Mouse (Mus musculus): ENCODE data around the gene Hexim1. TPM values are rescaled to one million over a fixed set of nuclear protein-coding genes. Genes with fewer than 3 reads are reported as not detected.

Gene Hexim1
- polyA plus RNA-seq, 1 experiment from 2014 or later = 5.4 TPM

GRCm38 (mm10) chr11:103100361-103100760 lies 15.7 kb upstream of the Hexim1 start:
- H3K27me3 ChIP-seq (replicated peaks) = peaks cover 10% of the 10 kb centered on the region; the same call in 1 of the 2 replicates
- ATAC-seq (ENCODE audit: insufficient read depth, low FRiP score, low read depth) = no peak
- no peak overlapping the region for H3K27ac ChIP-seq
- H3K9ac ChIP-seq = no peak overlapping the region
- H3K36me3 ChIP-seq = no peaks in the 10 kb centered on the region
- no peaks in the 10 kb centered on the region for H3K9me3 ChIP-seq
- 73% methylated on average over 8 of the region's 8 CpGs for WGBS
- no peak overlapping the region for H3K4me3 ChIP-seq (replicated peaks)
- no peak overlapping the region for H3K4me2 ChIP-seq
- peaks cover 40% of the 10 kb centered on the region for H3K4me1 ChIP-seq

- peak within 1 kb of the TSS; percentile 89 for H3K4me2 ChIP-seq
- peaks cover 40% of the 10 kb centered on the region for H3K4me1 ChIP-seq
- peaks cover 10% of the 10 kb centered on the region; the same call in 1 of the 2 replicates for H3K27me3 ChIP-seq (replicated peaks)
- no peaks in the 10 kb centered on the region for H3K36me3 ChIP-seq
- 0% methylated on average over 34 of the region's 34 CpGs for whole genome bisulfite sequencing
- no peaks in the 10 kb centered on the region for H3K9me3 ChIP-seq
- ATAC-seq (ENCODE audit: insufficient read depth, low FRiP score, low read depth) = peak; percentile 54; the same call in 1 of the 2 replicates
- H3K4me3 ChIP-seq (replicated peaks) = peak within 1 kb of the TSS; percentile 62
- 0 out of 2 replicates have a peak within 1 kb of the TSS, but pooled peaks have one; percentile 32 for H3K27ac ChIP-seq
- peak within 1 kb of the TSS; percentile 26 for H3K9ac ChIP-seq
Observed at GRCm38 (mm10) chr11:103101481-103101865, 14.6 kb upstream of the Hexim1 start, which contains the start of the genes Plcd3 and Acbd4. Plcd3 (minus strand) TSS chr11:103101658. Acbd4 (plus strand) TSS chr11:103101682.

GRCm38 (mm10) chr11:103101866-103102501 lies 14.0 kb upstream of the Hexim1 start:
- Histone ChIP-seq H3K4me2 (peak overlapping the region; percentile 89), H3K27me3 (replicated peaks) (peaks cover 10% of the 10 kb centered on the region; the same call in 1 of the 2 replicates), H3K36me3 (no peaks in the 10 kb centered on the region), H3K9ac (peak overlapping the region; percentile 26), H3K4me3 (replicated peaks) (peak overlapping the region; percentile 62), H3K9me3 (no peaks in the 10 kb centered on the region), H3K4me1 (peaks cover 38% of the 10 kb centered on the region), H3K27ac (0 out of 2 replicates have a peak overlapping the region, but pooled peaks have one; percentile 32)
- WGBS = 2% methylated on average over 30 of the region's 30 CpGs
- ATAC-seq (ENCODE audit: insufficient read depth, low FRiP score, low read depth) = 0 out of 2 replicates have a peak, but pooled peaks have one; percentile 6

- Histone ChIP-seq H3K36me3 (no peaks in the 10 kb centered on the region), H3K9me3 (no peaks in the 10 kb centered on the region), H3K27me3 (replicated peaks) (peaks cover 10% of the 10 kb centered on the region; the same call in 1 of the 2 replicates), H3K4me3 (replicated peaks) (peak overlapping the region; percentile 62), H3K9ac (peak overlapping the region; percentile 26), H3K4me2 (peak overlapping the region; percentile 89), H3K27ac (peak overlapping the region; percentile 6; the same call in 1 of the 2 replicates), H3K4me1 (peaks cover 30% of the 10 kb centered on the region)
- ATAC-seq (ENCODE audit: insufficient read depth, low FRiP score, low read depth) = peak; percentile 92
- 1% methylated on average over 35 of the region's 35 CpGs for WGBS
Observed at GRCm38 (mm10) chr11:103102725-103103349, 13.2 kb upstream of the Hexim1 start.

GRCm38 (mm10) chr11:103103621-103104020 lies 12.4 kb upstream of the Hexim1 start:
- ATAC-seq (ENCODE audit: insufficient read depth, low FRiP score, low read depth) = no peak
- H3K4me1 ChIP-seq = peaks cover 30% of the 10 kb centered on the region
- 54% methylated on average over 8 of the region's 8 CpGs for WGBS
- no peaks in the 10 kb centered on the region for H3K9me3 ChIP-seq
- H3K27me3 ChIP-seq (replicated peaks) = peaks cover 10% of the 10 kb centered on the region; the same call in 1 of the 2 replicates
- H3K4me2 ChIP-seq = peak overlapping the region; percentile 89
- no peaks in the 10 kb centered on the region for H3K36me3 ChIP-seq
- no peak overlapping the region for H3K27ac ChIP-seq
- H3K9ac ChIP-seq = 0 out of 2 replicates have a peak overlapping the region, but pooled peaks have one; percentile 26
- H3K4me3 ChIP-seq (replicated peaks) = peak overlapping the region; percentile 62

GRCm38 (mm10) chr11:103104469-103104868 lies 11.6 kb upstream of the Hexim1 start:
- no peaks in the 10 kb centered on the region for H3K36me3 ChIP-seq
- peaks cover 30% of the 10 kb centered on the region for H3K4me1 ChIP-seq
- peak; percentile 19; the same call in 1 of the 2 replicates for ATAC-seq (ENCODE audit: insufficient read depth, low FRiP score, low read depth)
- H3K9ac ChIP-seq = no peak overlapping the region
- peak overlapping the region; percentile 89 for H3K4me2 ChIP-seq
- WGBS = 62% methylated on average over 7 of the region's 7 CpGs
- H3K27me3 ChIP-seq (replicated peaks) = peaks cover 10% of the 10 kb centered on the region; the same call in 1 of the 2 replicates
- no peak overlapping the region for H3K4me3 ChIP-seq (replicated peaks)
- no peak overlapping the region; the same call in 1 of the 2 replicates for H3K27ac ChIP-seq
- H3K9me3 ChIP-seq = no peaks in the 10 kb centered on the region

- H3K27ac ChIP-seq = no peak overlapping the region
- H3K36me3 ChIP-seq = no peaks in the 10 kb centered on the region
- WGBS = 53% methylated on average over 14 of the region's 14 CpGs
- no peak overlapping the region for H3K4me3 ChIP-seq (replicated peaks)
- peaks cover 28% of the 10 kb centered on the region for H3K4me1 ChIP-seq
- 0 out of 2 replicates have a peak, but pooled peaks cover 9% of the 10 kb centered on the region for H3K27me3 ChIP-seq (replicated peaks)
- no peak overlapping the region for H3K9ac ChIP-seq
- no peak for ATAC-seq (ENCODE audit: insufficient read depth, low FRiP score, low read depth)
- no peak overlapping the region for H3K4me2 ChIP-seq
- H3K9me3 ChIP-seq = no peaks in the 10 kb centered on the region
Observed at GRCm38 (mm10) chr11:103105180-103105725, 10.8 kb upstream of the Hexim1 start.

GRCm38 (mm10) chr11:103105810-103106209 lies 10.2 kb upstream of the Hexim1 start:
- no peak overlapping the region for H3K9ac ChIP-seq
- no peaks in the 10 kb centered on the region for H3K36me3 ChIP-seq
- no peak overlapping the region for H3K4me3 ChIP-seq (replicated peaks)
- 0 out of 2 replicates have a peak, but pooled peaks cover 7% of the 10 kb centered on the region for H3K27me3 ChIP-seq (replicated peaks)
- H3K4me2 ChIP-seq = no peak overlapping the region
- H3K9me3 ChIP-seq = no peaks in the 10 kb centered on the region
- peaks cover 24% of the 10 kb centered on the region for H3K4me1 ChIP-seq
- no peak overlapping the region for H3K27ac ChIP-seq
- WGBS = 88% methylated on average over 6 of the region's 6 CpGs
- ATAC-seq (ENCODE audit: insufficient read depth, low FRiP score, low read depth) = no peak

- WGBS = 63% methylated on average over 4 of the region's 4 CpGs
- Histone ChIP-seq H3K9ac (no peak overlapping the region), H3K4me1 (peaks cover 22% of the 10 kb centered on the region), H3K4me2 (no peak overlapping the region), H3K4me3 (replicated peaks) (no peak overlapping the region), H3K9me3 (no peaks in the 10 kb centered on the region), H3K27ac (no peak overlapping the region), H3K36me3 (no peaks in the 10 kb centered on the region), H3K27me3 (replicated peaks) (0 out of 2 replicates have a peak, but pooled peaks cover under 1% of the 10 kb centered on the region)
- ATAC-seq (ENCODE audit: insufficient read depth, low FRiP score, low read depth) = no peak
Observed at GRCm38 (mm10) chr11:103106386-103106785, 9.6 kb upstream of the Hexim1 start.

- Histone ChIP-seq H3K27me3 (replicated peaks) (no peaks in the 10 kb centered on the region), H3K36me3 (no peaks in the 10 kb centered on the region), H3K4me3 (replicated peaks) (peak overlapping the region; percentile 35), H3K4me1 (peaks cover 22% of the 10 kb centered on the region), H3K4me2 (peak overlapping the region; percentile 75), H3K27ac (peak overlapping the region; percentile 78), H3K9ac (no peak overlapping the region), H3K9me3 (no peaks in the 10 kb centered on the region)
- 24% methylated on average over 10 of the region's 10 CpGs for WGBS
- no peak for ATAC-seq (ENCODE audit: insufficient read depth, low FRiP score, low read depth)
Observed at GRCm38 (mm10) chr11:103111301-103111700, 4.7 kb upstream of the Hexim1 start.

- no peak for ATAC-seq (ENCODE audit: insufficient read depth, low FRiP score, low read depth)
- WGBS = 2% methylated on average over 28 of the region's 28 CpGs
Observed at GRCm38 (mm10) chr11:103111881-103112551, 4.0 kb upstream of the Hexim1 start.

More at GRCm38 (mm10) chr11:103111881-103112551, 4.0 kb upstream of the Hexim1 start:
- Histone ChIP-seq H3K4me2 (peak overlapping the region; percentile 75), H3K9ac (peak overlapping the region; percentile 14; the same call in 1 of the 2 replicates), H3K27me3 (replicated peaks) (no peaks in the 10 kb centered on the region), H3K36me3 (no peaks in the 10 kb centered on the region), H3K4me1 (peaks cover 22% of the 10 kb centered on the region), H3K27ac (peak overlapping the region; percentile 78), H3K9me3 (no peaks in the 10 kb centered on the region), H3K4me3 (replicated peaks) (peak overlapping the region; percentile 35)
